Mouse (Mus musculus) thymus, adult 2 months (tissue): ENCODE measurements around the gene Npnt.

Experiments used
- CTCF ChIP-seq: fragments of 200-500 bp; IDR thresholded peaks from 2 replicates; pipeline ENCODE4 v1.5.1; 2012; ENCODE audit warnings: mild to moderate bottlenecking, control low read depth, low read length, moderate library complexity, borderline replicate concordance; ENCODE audit not compliant: control insufficient read depth, poor library complexity, insufficient read depth; ENCODE audit errors: extremely low read depth
- POLR2A ChIP-seq: fragments of 200-500 bp; IDR thresholded peaks from 2 replicates; pipeline ENCODE4 v1.6.1; 2012; ENCODE audit warnings: mild to moderate bottlenecking, low read length, control low read depth, moderate library complexity; ENCODE audit not compliant: control insufficient read depth, poor library complexity, insufficient read depth; ENCODE audit errors: extremely low read depth

DNA sequence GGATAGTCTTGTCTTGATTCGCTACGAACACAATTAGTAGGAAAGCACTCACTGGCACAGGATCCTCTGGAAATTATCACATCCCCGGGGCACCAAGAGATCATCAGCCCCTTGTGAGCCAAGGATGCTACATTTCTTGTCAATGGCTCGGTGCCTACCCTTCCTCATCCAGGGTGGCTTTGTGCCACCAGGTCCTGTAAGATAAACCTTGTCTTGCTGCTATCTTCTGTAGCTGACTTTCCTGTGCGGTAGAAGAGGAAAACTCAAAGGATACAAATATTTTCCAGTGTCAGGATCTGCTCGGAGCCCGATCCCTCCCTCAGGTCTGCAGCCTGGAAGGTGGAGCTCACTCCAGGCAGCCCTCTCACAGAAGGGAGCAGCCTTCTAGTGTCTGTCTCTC is 90.5 kb downstream of the Npnt start:
- TF ChIP-seq POLR2A (no peak), CTCF (no peak)
